Mouse (Mus musculus): ENCODE results near the gene Tnfaip2. TPM values are rescaled to one million over a fixed set of nuclear protein-coding genes. Genes with fewer than 3 reads are reported as not detected.

Gene Tnfaip2
- total RNA-seq, 2 experiments from 2014 or later = 0.40 to 0.93 TPM

- no peak for DNase-seq (ENCODE audit: low spot score in 2 of 2)
- intact Hi-C loops (cut with DNase I) = no loop called here
Observed at GRCm38 (mm10) chr12:111468206-111468605, 25.9 kb downstream of the Tnfaip2 start.

GRCm38 (mm10) chr12:111469507-111469906 lies 27.2 kb downstream of the Tnfaip2 start:
- DNase-seq (ENCODE audit: low spot score in 2 of 2) = peak; percentile 55 to 74
- intact Hi-C loops (cut with DNase I) = no loop called here

- intact Hi-C loops (cut with DNase I) = no loop called here
- no peak for DNase-seq (ENCODE audit: low spot score in 2 of 2)
Observed at GRCm38 (mm10) chr12:111471119-111471518, 28.9 kb downstream of the Tnfaip2 start.

- intact Hi-C loops (cut with DNase I) = no loop called here
- no peak for DNase-seq (ENCODE audit: low spot score in 2 of 2)
Observed at GRCm38 (mm10) chr12:111471721-111472120, 29.5 kb downstream of the Tnfaip2 start.

GRCm38 (mm10) chr12:111472886-111473285 lies 30.6 kb downstream of the Tnfaip2 start:
- intact Hi-C loops (cut with DNase I) = no loop called here
- DNase-seq (ENCODE audit: low spot score in 2 of 2) = no peak

- intact Hi-C loops (cut with DNase I) = no loop called here
- no peak for DNase-seq (ENCODE audit: low spot score in 2 of 2)
Observed at GRCm38 (mm10) chr12:111474384-111474783, 32.1 kb downstream of the Tnfaip2 start.

GRCm38 (mm10) chr12:111474893-111475643 lies 32.8 kb downstream of the Tnfaip2 start:
- intact Hi-C loops (cut with DNase I) = no loop called here
- DNase-seq (ENCODE audit: low spot score in 2 of 2) = peak; percentile 44 to 46

GRCm38 (mm10) chr12:111478924-111479323 lies 36.7 kb downstream of the Tnfaip2 start:
- intact Hi-C loops (cut with DNase I) = no loop called here
- no peak for DNase-seq (ENCODE audit: low spot score in 2 of 2)

- intact Hi-C loops (cut with DNase I) = no loop called here
Observed at GRCm38 (mm10) chr12:111479917-111480316, 37.6 kb downstream of the Tnfaip2 start.

GRCm38 (mm10) chr12:111485046-111485651 lies 42.9 kb downstream of the Tnfaip2 start:
- DNase-seq (ENCODE audit: low spot score in 2 of 2) = no peak
- intact Hi-C loops (cut with DNase I) = no loop called here

More at GRCm38 (mm10) chr12:111479917-111480316, 37.6 kb downstream of the Tnfaip2 start:
- DNase-seq (ENCODE audit: low spot score in 2 of 2) = peak; percentile 37

GRCm38 (mm10) chr12:111485652-111486306 lies 43.5 kb downstream of the Tnfaip2 start, which contains the start of gene Gm266:
TSS of gene Gm266 (minus strand) at chr12:111485823.
- intact Hi-C loops (cut with DNase I) = no loop called here
- no peak for DNase-seq (ENCODE audit: low spot score in 2 of 2)

- intact Hi-C loops (cut with DNase I) = no loop called here
- DNase-seq (ENCODE audit: low spot score in 2 of 2) = no peak
Observed at GRCm38 (mm10) chr12:111486455-111486854, 44.2 kb downstream of the Tnfaip2 start.

GRCm38 (mm10) chr12:111489261-111489865 lies 47.1 kb downstream of the Tnfaip2 start:
- DNase-seq (ENCODE audit: low spot score in 2 of 2) = no peak
- intact Hi-C loops (cut with DNase I) = no loop called here

GRCm38 (mm10) chr12:111494931-111495330 lies 52.7 kb downstream of the Tnfaip2 start:
- DNase-seq (ENCODE audit: low spot score in 2 of 2) = no peak
- intact Hi-C loops (cut with DNase I) = no loop called here

- intact Hi-C loops (cut with DNase I) = no loop called here
- DNase-seq (ENCODE audit: low spot score in 2 of 2) = no peak
Observed at GRCm38 (mm10) chr12:111497076-111497475, 54.8 kb downstream of the Tnfaip2 start.

GRCm38 (mm10) chr12:111499617-111500016 lies 57.3 kb downstream of the Tnfaip2 start:
- intact Hi-C loops (cut with DNase I) = loop anchor here (5.0 kb wide), 1 partner anchor 72 kb away; no protein-coding TSS in a partner anchor
- no peak for DNase-seq (ENCODE audit: low spot score in 2 of 2)

- intact Hi-C loops (cut with DNase I) = loop anchor here (5.0 kb wide), 1 partner anchor 73 kb away; no protein-coding TSS in a partner anchor
- DNase-seq (ENCODE audit: low spot score in 2 of 2) = no peak
Observed at GRCm38 (mm10) chr12:111500725-111501124, 58.5 kb downstream of the Tnfaip2 start.

- intact Hi-C loops (cut with DNase I) = loop anchor here (5.0 kb wide), 1 partner anchor 76 kb away; no protein-coding TSS in a partner anchor
- no peak for DNase-seq (ENCODE audit: low spot score in 2 of 2)
Observed at GRCm38 (mm10) chr12:111503063-111503567, 60.8 kb downstream of the Tnfaip2 start.

GRCm38 (mm10) chr12:111503571-111503970 lies 61.3 kb downstream of the Tnfaip2 start:
- intact Hi-C loops (cut with DNase I) = loop anchor here (5.0 kb wide), 1 partner anchor 76 kb away; no protein-coding TSS in a partner anchor
- DNase-seq (ENCODE audit: low spot score in 2 of 2) = no peak

Measured in left cerebral cortex, postnatal 14 days (tissue).